Mouse (Mus musculus) E14TG2a.4 (cell line): ENCODE data around the gene Raver2.

Experiments
- H3K27me3 ChIP-seq: 2 replicates; pipeline ENCODE4 v1.6.1; 2014; ENCODE audit warnings: low read length, control low read depth; ENCODE audit not compliant: insufficient read depth
- H3K36me3 ChIP-seq: 2 replicates; pipeline ENCODE4 v1.6.1; 2014; ENCODE audit warnings: low read length, control low read depth; ENCODE audit not compliant: insufficient read depth
- H3K4me1 ChIP-seq: replicated peaks from 2 replicates; pipeline ENCODE4 v1.6.1; 2014; ENCODE audit warnings: low read depth, low read length, control low read depth
- H3K4me3 ChIP-seq: replicated peaks from 2 replicates; pipeline ENCODE4 v1.5.1; 2014; ENCODE audit warnings: mild to moderate bottlenecking, low read length
- H3K9me3 ChIP-seq: 2 replicates; pipeline ENCODE4 v1.6.1; 2014; ENCODE audit warnings: low read length, control low read depth
- CTCF ChIP-seq: conservative IDR thresholded peaks from 2 replicates; pipeline ENCODE4 v1.5.1; 2014; ENCODE audit warnings: low read length
- NANOG ChIP-seq: IDR thresholded peaks from 2 replicates; pipeline ENCODE4 v1.6.1; 2014; ENCODE audit warnings: borderline replicate concordance, low read length, mixed read lengths
- POU5F1 ChIP-seq: IDR thresholded peaks from 2 replicates; pipeline ENCODE4 v1.6.1; 2014; ENCODE audit warnings: low read length, borderline replicate concordance

Raver2 gene

DNA sequence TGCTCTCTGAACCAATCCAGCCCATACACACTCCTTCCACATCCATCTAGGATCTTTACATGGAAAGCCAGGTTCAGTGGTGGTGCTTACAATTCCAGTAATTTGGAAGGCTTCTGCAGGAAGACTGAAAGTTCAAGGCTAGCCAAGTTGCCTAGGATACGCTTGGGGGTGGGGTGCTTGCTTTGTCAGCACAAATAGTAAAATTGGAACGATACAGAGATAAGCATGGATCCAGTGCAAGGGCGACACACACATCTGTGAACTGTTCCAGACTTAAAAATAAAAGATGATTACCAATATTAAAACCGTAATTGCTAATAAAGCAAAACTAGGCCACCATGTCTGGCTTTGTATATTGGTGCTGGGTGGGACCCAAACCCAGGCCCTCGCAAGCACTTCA lies 117.8 kb downstream of the Raver2 start:
- no peak overlapping the region for H3K4me3 ChIP-seq
- no peak for TF ChIP-seq POU5F1
- TF ChIP-seq CTCF: no peak
- no peak for TF ChIP-seq NANOG
- H3K36me3 ChIP-seq: peaks cover 23% of the 10 kb centered on the region
- no peaks in the 10 kb centered on the region for H3K9me3 ChIP-seq
- H3K27me3 ChIP-seq: no peaks in the 10 kb centered on the region
- peaks cover 3% of the 10 kb centered on the region; the same call in 1 of the 2 replicates for H3K4me1 ChIP-seq

DNA sequence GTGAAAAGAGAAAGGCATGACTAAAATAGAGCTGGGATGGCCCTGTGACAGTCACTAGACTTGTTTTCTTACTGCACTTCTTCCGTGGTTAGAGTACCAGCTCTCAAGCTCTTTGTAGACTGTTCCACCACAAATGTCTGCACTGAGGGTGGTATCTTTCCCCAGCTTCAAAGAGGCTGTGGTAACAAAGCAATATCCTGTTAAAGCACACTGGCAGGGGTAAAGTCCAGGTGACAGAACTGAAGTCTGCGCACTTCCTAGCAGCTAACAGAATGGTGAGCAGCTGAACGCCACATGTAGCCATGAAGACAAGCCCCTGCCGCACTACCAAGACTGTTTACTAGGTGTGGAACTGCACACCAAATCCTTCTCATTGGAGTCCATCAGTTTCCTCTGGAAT lies 118.6 kb downstream of the Raver2 start:
- no peaks in the 10 kb centered on the region for H3K27me3 ChIP-seq
- TF ChIP-seq NANOG: no peak
- no peak for TF ChIP-seq POU5F1
- no peak for TF ChIP-seq CTCF
- H3K4me3 ChIP-seq: no peak overlapping the region
- H3K9me3 ChIP-seq: no peaks in the 10 kb centered on the region
- H3K36me3 ChIP-seq: peaks cover 20% of the 10 kb centered on the region
- peaks cover 3% of the 10 kb centered on the region; the same call in 1 of the 2 replicates for H3K4me1 ChIP-seq

DNA sequence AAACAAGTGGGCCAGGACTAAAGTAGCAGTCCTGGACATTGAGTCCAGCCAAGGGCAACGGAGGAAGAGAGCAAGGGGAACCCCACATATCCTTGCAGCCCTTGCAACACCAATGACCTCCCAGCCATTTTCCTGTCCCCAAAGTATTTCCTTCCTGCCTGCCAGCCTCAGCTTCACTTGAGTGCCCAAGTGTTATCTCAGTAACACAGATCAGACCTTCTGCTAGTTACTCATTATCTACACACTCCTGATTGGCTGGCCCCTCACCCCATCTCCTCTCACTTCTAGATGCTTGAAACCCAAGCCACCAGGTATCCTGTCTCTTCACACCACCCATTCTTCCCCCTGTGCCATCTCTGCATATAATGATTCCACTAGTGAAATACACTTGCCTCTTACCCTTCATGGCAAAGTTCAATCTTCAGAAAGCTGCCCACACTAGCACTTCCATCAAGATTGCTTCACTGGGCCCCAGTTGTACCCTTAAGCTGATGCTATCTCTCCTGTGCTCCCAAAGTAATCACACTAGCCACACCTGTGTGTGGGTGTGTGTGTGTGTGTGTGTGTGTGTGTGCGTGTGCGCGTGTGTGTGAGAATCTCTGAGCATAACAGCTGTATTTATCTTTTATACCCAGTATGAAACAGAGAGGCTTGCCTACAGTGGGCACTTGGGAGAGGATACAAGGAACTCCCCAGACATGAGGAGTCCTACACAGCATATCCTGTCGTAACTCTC lies 123.6 kb downstream of the Raver2 start:
- TF ChIP-seq NANOG: no peak
- TF ChIP-seq POU5F1: no peak
- no peak for TF ChIP-seq CTCF
- peaks cover 13% of the 10 kb centered on the region; the same call in 1 of the 2 replicates for H3K36me3 ChIP-seq
- H3K9me3 ChIP-seq: no peaks in the 10 kb centered on the region
- H3K27me3 ChIP-seq: no peaks in the 10 kb centered on the region
- no peaks in the 10 kb centered on the region for H3K4me1 ChIP-seq
- no peak overlapping the region for H3K4me3 ChIP-seq

DNA sequence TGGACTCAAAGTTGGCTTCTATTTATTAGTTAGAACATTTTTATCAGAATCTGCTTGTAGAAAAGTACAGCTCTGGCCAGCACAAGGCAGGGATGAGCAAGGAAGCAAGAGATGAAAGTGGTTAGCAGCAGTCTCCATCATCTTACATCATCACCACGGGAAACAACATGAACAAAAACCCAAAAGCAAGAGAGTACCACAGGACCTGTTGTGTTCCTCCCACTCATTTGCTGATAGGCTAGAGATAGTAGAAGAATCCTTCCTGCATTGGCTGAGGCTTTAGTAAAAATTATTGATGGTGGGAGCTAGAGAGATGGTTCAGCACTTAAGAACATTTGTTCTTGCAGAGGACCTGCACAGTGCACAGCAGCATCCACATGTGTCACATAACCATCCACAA lies 125.4 kb downstream of the Raver2 start:
- Histone ChIP-seq H3K27me3 (no peaks in the 10 kb centered on the region), H3K9me3 (no peaks in the 10 kb centered on the region), H3K4me3 (no peak overlapping the region), H3K36me3 (peaks cover 3% of the 10 kb centered on the region; the same call in 1 of the 2 replicates), H3K4me1 (no peaks in the 10 kb centered on the region)
- no peak for TF ChIP-seq CTCF

DNA sequence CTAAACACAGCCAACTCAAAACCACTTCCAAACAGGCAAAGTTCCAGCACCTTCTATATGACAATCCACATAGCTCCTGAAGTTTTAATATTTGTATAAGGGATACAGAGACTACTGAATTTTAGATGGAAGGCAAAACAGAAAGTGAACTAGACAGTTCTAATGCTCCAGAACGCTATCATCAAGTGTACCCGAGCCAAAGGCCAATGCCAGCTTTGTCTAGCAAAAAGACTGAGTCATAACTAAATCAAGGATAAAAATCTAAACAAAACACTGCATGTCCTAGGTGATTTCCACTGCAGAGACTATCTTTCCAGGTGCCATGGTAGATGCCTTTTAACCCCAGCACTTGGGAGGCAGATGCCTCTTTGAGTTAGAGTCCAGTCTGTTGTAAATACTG lies 127.6 kb downstream of the Raver2 start:
- Histone ChIP-seq H3K27me3 (no peaks in the 10 kb centered on the region), H3K36me3 (no peaks in the 10 kb centered on the region), H3K4me3 (no peak overlapping the region), H3K4me1 (no peaks in the 10 kb centered on the region), H3K9me3 (no peaks in the 10 kb centered on the region)
- no peak for TF ChIP-seq NANOG
- no peak for TF ChIP-seq POU5F1
- no peak for TF ChIP-seq CTCF

DNA sequence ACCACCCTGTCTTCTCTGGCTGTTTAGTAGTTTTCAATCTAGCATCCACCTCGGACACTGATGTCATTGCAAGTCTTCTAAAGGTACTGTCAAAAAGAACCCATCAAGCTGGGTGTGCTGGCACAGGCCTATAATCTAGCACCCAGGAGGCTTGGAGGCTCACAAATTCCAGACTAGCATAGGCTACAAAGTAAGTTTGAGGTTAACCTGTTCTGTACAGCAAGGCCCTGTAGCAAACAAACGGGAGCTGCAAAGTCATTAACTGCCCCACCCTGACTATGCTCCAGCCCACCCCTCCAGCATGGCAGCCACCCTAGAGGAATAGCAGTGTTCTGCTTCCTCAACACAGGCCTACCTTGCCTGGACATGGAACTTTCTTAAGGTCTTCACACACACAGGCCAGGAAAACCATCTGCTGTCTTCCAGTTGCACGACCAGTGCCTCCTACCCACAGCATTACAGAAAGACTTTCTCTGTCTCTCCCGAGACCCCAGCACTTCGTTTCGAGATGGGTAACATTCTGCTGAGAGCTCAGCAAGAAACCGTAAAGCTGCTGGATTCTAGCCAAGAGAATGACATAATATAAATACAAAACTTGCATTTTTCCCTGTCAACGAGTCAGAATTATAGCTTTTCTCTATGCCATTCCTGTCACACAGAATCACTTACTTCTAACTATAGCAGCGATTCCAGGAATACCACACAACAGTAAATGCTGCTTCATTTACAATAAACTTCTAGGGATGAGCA lies 128.8 kb downstream of the Raver2 start:
- Histone ChIP-seq H3K27me3 (no peaks in the 10 kb centered on the region), H3K9me3 (no peaks in the 10 kb centered on the region), H3K4me3 (no peak overlapping the region), H3K36me3 (no peaks in the 10 kb centered on the region), H3K4me1 (no peaks in the 10 kb centered on the region)
- TF ChIP-seq CTCF (no peak), NANOG (no peak), POU5F1 (no peak)

DNA sequence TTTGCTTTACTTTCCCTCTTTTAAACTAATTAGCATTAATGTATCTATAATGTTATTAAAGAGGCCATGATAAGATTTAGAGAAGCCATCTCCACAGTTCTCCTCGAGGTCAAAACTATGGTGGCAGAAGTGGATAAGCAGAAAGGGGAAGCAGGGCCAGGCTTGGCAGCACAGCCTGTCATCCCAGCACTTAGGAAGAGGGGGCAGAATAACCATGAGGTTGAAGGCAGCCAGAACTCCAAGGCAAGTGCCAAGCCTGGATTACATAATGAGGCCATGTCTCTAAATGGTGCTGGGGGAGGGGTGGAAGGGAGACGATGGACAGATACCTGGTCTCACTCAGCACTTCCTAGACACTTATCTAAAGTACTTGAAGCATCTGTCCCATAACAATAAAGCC lies 129.6 kb downstream of the Raver2 start:
- Histone ChIP-seq H3K27me3 (no peaks in the 10 kb centered on the region), H3K9me3 (no peaks in the 10 kb centered on the region), H3K36me3 (no peaks in the 10 kb centered on the region), H3K4me3 (no peak overlapping the region), H3K4me1 (no peaks in the 10 kb centered on the region)
- TF ChIP-seq NANOG: no peak
- no peak for TF ChIP-seq POU5F1
- no peak for TF ChIP-seq CTCF

DNA sequence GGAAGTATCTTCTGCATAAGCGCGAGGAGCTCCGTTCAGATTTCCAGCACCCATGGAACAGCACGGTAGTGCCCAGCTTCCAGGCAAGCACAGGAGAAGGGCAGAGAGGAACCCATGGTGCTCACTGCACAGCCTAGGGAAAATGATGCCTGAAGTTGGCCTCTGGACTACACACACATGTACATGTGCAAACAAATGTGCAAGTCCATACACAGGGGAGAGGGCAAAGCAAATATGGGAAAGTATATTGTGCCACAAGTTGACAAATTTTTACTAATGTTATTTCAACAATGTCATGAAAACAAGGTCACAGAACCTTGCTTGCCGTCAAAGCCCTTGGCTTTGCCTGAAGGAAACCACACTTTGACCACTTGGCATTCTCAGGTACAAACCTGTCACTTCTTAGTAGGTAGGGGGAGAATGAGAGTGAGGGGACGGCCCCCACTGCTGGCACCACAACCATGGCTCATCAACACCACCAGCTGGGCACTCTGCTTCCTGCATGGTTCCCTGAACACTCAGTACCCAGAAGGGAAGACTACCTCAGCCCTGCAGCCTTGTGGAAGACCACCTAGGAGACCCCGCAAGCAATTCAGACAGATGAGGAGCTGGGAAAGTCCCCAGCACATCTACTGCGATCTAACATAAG lies 130.8 kb downstream of the Raver2 start:
- Histone ChIP-seq H3K4me3 (no peak overlapping the region), H3K4me1 (no peaks in the 10 kb centered on the region), H3K36me3 (no peaks in the 10 kb centered on the region), H3K27me3 (no peaks in the 10 kb centered on the region), H3K9me3 (no peaks in the 10 kb centered on the region)
- TF ChIP-seq POU5F1: no peak
- no peak for TF ChIP-seq CTCF
- no peak for TF ChIP-seq NANOG
